Mouse (Mus musculus) thymus, postnatal 0 days (tissue): ENCODE measurements at regions not wholly inside any gene's neighbourhood (a gene's known extent, or its start where the extent isn't known, plus 50 kb on each side); places are given as distances from the start of the nearest gene placed in this dataset.

Experiments used
- DNase-seq: peaks from one replicate; pipeline ENCODE4 v3.0.0-alpha.2; 2015; ENCODE audit warnings: low spot score

DNA sequence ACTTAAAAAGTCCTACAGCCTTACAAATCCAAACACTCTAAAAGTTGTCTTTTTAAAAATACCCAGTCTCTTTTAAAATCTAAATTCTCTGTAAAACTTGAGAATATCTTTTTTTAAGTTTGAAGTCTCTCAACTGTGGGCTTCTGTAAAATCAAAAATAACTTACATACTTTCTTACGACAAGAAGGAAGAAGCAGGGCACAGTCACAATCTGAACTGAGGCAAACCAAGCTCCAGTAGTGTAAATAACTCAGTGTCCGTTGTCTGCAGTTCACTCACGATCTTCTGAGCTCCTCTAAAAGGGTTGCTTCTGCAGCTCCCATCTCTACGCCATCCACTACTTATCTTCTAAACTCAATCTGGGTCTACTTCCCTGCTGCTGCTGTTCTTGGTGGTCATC, 512.5 kb downstream of the Pdcd6ip start:
- no peak for DNase-seq

DNA sequence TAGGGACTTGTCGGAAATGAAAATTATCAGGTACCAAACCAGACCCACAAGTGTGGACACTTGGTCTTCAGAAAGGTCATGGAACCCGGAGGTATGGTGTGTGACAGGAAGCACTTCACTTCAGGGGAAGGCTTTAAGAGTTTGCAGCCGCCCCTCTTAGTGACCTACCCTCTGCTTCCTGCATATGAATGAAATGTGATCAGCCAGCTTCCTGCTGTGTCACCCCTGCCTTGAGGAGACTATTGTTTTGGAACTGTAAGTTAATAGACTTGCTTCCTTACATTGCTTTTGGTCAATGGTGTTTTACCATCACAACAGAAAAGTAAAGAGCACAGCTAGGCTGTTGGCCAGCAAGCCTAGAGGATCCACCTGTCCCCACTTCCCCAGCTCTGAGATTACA, 515.3 kb downstream of the Pdcd6ip start:
- no peak for DNase-seq

DNA sequence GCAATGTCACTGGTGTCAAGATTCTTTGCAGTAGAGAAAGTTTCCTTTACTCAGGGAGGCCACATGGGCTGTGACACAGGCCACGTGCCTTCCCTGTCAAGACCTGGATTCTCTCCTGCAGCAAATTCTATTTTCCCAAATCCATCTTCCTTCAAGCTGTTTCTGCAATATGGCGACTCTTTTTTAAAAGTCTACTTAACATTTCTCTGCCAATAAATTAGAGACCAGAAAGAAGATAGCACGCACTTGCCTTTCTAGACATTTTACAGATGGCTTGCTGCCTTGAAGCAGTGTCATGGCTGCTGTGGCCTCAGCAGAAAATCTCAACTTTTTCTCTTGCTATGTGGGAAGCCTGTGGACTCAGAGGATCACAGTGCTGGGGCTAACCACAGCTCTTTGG, 516.9 kb downstream of the Pdcd6ip start:
- DNase-seq = no peak

DNA sequence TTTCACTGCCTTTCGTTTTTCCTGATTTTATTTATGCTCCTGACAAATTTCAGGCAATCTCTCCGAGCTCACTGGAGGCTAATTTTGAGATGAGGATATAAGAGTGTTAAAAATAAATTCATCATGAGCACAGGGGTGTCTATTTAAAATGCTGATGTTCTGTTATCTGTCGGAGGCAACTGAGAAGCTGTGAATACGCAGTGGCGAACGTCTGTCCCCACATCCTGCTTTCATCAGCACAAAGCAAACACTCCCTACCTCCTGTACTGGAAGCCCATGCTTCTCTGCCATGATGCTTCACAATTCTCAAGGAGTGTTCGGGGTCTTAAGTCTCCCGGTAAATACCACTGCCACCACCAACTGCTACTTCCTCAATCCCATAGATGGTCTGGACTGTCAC, 526.9 kb downstream of the Pdcd6ip start:
- DNase-seq = no peak

DNA sequence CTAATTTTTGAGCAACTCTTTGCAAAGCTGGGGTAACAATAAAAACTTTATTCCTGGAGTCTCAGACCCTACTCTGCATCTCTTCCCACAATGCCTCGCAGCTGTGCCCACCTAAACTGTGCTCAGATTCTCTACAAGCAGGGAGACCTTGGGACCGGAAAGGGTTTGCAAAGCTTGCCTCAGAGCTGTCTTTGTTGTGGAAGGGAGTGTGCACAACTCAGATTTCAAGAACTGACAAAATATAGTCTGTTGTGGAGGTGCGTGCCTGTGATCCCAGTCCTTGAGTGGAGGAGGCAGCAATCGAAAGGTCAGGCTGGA, 530.2 kb downstream of the Pdcd6ip start:
- no peak for DNase-seq

DNA sequence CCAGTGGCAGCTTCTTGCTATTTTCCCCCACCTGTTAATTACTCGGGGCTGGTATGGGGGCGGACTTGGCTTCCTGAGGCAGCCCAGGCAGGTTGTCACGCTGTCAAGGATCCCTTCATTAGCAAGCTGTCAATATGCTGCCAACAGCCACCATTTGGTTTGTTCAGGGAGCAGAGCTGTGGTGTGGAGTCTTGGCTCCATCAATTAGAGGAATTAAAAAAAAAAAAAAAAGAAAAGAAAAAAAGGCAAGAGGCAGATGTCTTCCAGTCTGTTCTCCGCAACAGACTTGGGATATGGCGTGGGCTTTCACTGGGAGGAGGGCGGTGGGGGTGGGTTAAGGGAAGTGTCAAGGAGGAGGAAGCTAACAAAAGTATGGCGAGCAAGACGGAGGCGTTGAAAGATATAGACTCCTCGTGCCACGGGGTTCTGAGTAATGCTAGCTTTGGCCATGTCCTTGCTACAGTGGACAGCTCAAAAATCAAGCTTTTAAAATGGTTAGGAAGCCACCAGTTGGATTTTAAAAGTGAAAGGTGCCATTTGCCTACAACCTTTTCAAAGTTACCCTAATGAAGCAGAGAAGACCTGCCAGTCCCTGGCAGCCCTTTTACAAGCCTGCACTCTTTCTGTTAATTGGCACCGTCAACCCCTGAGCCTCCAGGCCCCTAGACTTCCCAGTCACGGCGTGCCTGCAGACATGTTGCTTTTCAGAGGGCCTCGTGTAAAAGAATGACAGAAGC, 530.7 kb downstream of the Pdcd6ip start:
- DNase-seq = no peak

DNA sequence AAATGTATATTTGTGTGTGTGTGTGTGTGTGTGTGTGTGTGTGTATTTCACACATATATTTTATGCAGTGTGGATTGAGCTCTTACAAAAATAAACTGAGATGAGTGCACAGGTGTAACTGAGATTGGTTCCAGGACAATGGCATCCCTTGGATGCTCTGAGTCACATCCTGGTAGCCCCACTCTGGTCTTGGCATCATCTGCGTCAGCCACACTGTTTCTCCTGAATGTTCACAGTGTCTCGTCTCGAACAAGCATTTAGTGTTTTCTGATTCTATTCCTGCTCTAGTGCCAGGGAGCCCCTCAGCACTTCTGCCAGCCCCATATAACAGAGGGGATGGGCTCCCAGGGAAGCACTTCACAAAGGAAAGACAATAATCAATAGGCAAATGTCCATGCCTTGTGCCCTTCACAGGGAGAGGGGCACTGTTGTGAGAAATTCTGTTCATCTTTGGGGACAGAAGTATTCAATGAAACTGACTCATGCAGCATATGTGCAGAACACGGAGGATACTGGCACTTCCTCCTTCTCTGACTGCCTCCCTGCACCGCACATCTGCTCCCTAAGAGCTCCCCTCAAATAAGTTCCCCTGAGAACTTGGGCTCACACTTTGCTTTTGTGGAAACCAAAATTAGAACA, 536.2 kb downstream of the Pdcd6ip start:
- DNase-seq = no peak

DNA sequence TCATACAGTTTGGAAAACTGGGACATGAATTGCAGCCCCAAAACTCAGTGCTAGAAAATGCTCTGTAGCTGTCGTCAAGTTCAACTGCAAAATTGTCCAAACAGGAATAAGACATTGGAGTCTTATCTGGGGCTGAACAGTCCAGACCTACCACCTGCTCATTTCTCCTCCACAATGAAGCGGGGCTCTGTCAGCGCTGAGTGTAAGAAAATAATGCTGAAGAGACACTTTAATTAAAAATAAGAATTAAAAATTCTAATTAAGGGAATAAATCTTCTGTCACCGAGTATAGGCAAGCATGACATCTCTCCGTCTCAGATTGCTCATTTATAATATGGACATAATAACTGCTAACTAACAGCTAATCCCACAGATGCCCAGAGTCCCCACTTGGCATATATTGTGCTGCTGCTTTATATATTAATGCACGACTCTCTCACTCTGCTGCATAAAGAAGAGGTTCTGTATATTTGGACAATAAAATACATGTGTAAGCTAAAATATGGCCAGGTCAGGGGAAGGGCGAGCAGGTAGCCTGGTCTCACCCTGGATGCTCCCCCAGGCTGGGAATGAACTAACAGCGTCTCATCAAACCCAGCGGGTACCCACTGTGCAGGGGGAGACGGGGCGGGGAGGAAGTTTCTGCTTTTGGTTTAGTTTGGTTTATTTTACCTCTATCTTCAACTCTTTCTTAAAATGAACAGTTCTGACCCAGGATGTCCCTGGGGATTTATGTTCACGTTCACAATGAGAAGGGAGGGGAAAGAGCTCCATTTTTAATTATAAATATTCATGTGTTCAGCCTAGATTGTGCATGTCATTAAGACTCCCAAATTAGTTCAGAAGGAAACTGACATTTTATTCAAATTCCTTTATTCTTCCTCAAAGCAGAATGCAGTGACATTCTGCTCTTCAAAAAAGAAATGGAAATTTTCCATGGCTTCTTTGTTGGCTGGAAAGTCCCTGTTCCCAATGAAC, 544.9 kb downstream of the Pdcd6ip start:
- no peak for DNase-seq

DNA sequence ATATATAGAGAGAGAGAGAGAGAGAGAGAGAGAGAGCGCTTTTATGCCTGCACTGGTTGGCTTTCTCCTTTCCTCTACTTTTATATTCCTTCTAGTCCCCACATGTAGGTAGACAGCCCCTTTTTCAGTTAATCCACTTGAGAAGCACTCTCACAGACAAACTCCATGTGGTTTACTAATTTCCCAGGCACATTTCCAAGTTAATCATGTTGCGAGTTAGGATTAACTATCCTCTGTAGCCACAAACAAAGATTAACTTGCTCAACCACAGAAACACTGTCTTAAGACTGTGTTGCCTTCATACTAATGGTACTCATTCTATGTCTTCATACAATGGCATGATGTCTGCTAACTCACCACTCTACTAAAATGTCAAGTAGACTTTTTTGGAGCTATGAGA, 548.0 kb downstream of the Pdcd6ip start:
- no peak for DNase-seq

DNA sequence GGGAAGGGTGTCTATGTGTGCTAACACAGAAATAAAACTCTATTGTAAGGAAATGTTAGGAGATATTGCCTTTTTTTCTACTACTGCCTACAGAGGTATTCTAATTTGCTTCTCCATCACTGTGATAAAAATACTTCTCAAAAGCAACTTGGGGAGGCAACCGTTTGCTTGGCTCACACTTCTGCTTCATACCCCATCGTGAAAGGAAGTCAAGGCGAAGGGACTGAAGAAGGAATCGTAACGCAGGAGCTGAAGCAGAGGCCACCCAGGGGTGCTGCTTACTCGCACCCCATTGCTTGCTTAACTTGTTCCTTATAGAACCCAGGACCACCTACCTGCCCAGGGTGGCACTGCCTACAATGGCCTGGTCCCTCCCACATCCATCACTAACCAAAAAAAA, 550.0 kb downstream of the Pdcd6ip start:
- DNase-seq = no peak

DNA sequence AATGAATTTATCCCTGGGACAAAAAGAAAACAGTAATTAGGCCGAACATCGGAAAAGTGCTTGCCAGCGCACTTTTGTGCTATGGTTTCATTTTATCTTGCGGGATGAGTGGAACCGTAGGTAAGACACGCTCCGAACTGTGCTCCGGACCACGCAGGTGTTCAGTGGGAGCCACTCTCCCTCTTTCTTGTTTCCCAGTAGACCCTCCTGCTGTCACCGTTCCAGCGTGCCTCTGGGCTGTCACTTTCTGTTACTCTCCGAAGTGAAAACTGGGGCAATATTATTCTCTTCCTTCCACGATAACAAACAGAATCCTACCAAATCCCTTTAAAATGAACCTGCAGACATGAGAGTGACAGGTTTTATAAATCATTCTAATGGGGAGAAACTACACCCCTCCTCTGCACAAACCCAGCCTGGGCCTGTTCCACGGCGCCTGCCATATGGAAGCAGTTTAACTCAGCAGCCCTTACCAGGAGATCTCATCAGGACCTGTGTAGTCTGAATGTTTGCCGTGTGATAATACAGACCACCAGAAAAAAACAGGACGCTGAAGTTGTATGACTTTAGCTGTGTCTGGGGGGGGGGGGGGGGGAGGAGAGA, 550.5 kb downstream of the Pdcd6ip start:
- no peak for DNase-seq

DNA sequence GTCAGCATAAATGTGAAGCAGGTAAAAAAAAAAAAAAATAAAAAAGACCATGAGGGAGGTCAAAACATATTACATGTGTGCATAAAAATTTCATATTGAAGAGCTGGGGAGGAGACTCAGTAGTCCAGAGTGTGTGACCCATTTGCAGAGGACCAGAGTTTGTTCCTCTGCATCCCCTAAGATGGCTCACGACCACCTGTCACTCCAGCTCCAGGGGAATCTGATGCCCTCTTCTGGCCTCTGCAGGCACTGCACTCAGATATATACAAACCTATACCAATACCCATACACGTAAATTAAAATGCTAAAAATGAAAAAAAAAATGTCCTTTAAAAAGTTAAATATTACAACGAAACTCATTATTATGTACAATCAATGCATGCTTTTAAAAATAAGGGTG, 551.4 kb downstream of the Pdcd6ip start:
- DNase-seq = no peak

DNA sequence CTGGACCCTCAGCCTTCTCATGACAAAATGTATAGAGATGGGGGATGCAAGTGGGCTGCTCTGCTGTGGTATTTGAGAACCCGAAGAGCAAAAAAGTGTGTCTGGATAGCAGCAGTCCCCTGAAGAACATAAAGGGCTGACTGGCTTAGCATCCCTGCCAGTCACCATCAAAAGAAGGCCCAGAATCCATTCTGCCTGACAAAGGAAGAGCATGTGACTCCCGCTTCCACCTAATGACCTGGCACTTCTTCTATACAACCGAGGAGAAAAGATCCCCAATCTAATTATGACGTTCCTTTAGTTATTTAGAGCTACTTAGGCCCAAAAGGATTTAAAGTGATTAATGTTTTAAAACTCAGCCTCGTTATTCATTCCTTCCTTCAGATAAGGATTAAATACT, 559.0 kb downstream of the Pdcd6ip start:
- DNase-seq = no peak

DNA sequence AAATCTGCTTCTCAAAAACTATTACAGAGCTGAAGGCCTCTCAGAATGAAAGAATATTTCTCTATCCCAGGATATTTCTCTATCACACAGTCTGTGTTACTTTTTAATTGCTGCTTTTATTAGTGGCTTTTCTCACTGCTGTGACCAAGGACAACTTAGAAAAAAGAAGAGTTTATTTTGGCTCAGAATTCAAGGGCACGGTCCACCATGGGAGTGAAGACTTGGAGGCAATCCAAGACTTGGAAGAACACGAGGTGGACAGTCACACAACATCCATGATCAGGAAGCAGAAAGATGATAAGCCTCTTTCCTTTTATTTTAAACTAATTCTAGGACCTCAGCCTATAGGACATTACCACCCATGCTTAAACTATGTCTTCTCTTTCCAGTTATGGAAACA, 561.5 kb downstream of the Pdcd6ip start:
- no peak for DNase-seq

DNA sequence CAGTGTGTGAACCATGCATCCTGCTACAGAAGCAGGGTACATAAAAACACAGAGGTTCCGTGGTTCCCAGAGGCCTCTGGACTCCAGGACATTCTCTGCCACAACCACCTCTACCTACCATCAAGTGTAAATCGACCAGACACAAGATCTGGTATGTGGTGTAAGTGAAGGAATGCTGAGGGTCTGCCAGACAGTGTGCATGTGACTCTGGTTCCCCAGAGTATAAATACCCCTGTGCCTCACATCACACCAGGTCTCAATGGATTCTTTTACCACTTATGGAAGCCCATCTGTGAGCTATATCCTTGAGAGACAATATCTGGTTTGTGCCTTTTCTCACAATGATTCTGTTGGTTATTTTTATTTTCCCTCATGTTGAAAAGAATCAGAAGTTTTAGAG, 563.0 kb downstream of the Pdcd6ip start:
- DNase-seq = no peak

DNA sequence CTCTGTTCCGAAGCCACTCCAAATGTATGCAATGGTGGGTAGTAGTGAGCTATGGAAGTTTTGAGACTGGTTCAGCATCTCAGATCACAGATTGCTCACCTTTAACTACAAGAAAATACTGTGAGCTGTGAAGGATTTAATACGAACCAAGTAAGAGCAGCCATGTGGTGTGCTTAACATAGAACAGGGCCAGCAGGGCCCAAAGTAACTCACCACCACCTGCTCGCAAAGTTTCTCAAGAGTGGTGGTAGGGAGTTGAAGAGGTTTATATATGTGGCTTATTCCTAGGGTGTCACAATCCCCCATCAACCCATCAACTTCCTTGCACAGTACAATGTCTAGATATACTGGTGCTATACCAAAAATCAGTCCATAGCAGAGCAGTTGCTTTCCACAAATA, 573.4 kb downstream of the Pdcd6ip start:
- no peak for DNase-seq

DNA sequence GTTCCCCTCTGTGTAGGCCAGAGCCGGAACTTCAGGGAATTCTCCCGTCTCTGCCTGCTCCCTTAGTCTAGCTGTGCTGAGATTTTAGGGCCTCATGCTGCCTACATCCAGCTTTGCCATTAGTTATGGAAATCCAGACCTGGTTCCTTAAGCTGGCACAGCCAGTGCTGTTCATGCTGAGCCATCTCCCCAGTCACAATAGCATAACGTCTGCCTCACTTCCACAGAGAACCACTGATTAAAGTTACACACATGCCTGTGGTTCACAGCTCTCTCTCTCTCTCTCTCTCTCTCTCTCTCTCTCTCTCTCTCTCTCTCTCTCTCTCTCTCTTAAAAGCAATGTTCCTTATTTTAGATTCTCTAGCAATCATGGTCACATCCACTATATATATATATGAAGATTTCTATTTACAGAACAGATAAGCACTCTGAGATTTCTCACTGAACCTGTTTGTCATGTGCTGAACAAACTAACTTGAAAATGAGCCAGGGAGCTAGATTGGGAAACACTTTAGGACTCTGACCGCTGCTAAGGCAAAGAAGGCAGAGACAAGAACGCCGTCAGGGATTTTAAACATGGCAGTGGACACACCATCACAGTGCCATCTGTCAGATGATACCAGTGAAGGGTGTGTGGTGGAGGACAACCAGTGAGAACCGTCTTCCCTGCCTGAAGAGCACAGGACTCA, 584.9 kb downstream of the Pdcd6ip start:
- DNase-seq = no peak

DNA sequence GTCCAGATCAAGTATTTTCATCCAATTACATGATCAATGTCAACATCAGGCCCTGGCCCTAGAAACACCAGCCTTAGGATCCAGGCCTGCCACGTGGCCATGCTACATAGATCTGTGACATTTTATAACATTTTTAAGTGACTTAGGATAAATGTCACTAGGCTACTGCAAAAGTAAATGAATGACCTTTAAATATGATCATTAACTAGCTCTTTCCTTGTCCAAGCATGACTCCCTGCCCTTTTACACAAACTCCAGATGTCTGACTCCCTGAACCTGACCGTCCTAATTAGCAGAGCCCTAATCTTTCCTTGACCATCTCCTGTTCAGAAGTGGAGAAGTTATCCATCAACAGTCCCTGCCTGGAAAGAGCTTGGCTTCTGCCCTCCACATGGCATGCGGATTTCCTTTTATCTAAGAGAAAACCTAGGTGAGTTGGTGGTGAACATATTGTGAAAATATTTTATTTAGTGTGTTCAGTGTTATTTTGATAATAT, 585.8 kb downstream of the Pdcd6ip start:
- DNase-seq = no peak

DNA sequence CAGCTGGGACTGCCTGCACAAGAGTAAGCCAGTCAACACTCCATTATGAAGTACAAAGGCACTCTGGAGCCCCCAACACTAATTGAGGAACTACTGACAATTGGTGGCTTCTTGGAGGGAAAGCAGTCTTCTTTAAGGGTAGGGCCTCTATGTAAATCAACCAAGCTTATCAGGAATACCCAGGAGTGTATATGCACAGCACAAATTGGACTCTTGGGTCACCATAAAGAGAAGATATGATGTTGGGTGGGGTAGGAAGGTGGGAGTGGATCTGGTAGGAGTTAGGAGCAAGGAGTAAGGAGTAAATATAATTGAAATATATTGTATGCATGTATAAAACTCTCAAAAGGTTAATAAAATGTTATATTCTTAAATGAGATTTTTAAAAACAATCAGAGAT, 587.7 kb downstream of the Pdcd6ip start:
- no peak for DNase-seq

DNA sequence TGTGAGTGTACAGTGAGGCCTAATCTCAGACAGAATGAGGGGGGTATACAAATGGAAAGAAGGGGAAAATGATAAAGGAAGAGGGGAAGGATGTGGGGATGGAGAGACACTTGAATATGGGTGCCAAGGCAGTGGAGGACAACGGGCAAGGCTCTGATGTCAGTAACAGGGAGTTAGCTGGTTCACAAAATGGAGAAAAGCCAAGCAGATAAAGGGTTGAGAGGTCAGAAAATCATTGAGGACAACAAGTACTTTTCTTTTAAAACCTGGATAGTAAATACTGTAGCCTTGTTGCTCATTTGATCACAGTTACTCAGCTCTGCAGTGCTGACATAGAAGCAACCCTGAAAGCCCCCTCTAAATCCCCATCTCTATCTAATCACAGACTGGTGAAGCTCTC, 588.3 kb downstream of the Pdcd6ip start:
- no peak for DNase-seq

DNA sequence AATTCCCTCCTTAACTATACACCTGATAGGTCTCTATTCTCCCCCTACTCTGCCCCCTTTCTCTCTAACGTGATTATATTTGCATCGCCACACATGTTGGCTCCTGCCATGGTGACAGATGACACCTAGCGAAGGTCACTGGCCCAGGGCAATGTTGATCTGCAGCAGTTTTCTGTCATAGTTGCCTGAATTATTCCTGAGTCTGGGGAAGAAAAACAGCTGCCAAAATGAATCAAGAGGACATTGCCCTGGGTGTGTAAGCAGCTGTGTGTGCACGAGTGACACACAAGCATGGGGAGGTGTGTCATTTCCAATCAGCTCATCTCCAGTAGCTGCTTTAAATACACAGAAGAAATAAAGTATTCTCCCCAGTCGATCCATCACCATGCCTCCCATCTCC, 592.5 kb downstream of the Pdcd6ip start:
- DNase-seq = no peak
